Mouse (Mus musculus): Measurements from ENCODE around the gene Atp23. TPM values are rescaled to one million over a fixed set of nuclear protein-coding genes. Genes with fewer than 3 reads are reported as not detected.

Gene Atp23
- polyA plus RNA-seq, 1 experiment = 6.3 TPM

- Histone ChIP-seq H3K36me3 (ENCODE audit: control insufficient read depth, insufficient read depth) (no peaks in the 10 kb centered on the region), H3K79me2 (ENCODE audit: control insufficient read depth, insufficient read depth) (no peaks in the 10 kb centered on the region), H3K4me3 (no peak overlapping the region), H3K4me2 (ENCODE audit: low read depth) (peak overlapping the region; percentile 28), H3ac (ENCODE audit: control insufficient read depth, insufficient read length) (no peak overlapping the region), H3K27me3 (ENCODE audit: control insufficient read depth, insufficient read depth, insufficient read length) (no peaks in the 10 kb centered on the region)
- TF ChIP-seq TCF12 (IDR thresholded peaks at IDR 0.05; ENCODE audit: insufficient read depth, poor library complexity, severe bottlenecking) = no peak
- TF ChIP-seq MYOD1 (IDR thresholded peaks at IDR 0.05; ENCODE audit: control insufficient read depth in 1 of 3, insufficient read length in 2 of 3, low read depth in 2 of 3) = peak in 2 of 3 experiments; percentile 50 to 53
- no peak for TF ChIP-seq TCF3 (IDR thresholded peaks at IDR 0.05; ENCODE audit: insufficient read length, low read depth)
- peak; percentile 1 for TF ChIP-seq USF1 (IDR thresholded peaks at IDR 0.05; ENCODE audit: low read depth)
- no peak for TF ChIP-seq CEBPB (IDR thresholded peaks at IDR 0.05; ENCODE audit: insufficient read depth, poor library complexity, severe bottlenecking)
These were observed 22.9 kb upstream of the Atp23 start for GRCm38 (mm10) chr10:126924087-126924486.

GRCm38 (mm10) chr10:126920220-126920619 is 19.1 kb upstream of the Atp23 start:
- H3K4me2 ChIP-seq (ENCODE audit: low read depth) = no peak overlapping the region
- H3K36me3 ChIP-seq (ENCODE audit: control insufficient read depth, insufficient read depth) = no peaks in the 10 kb centered on the region
- H3ac ChIP-seq (ENCODE audit: control insufficient read depth, insufficient read length) = no peak overlapping the region
- H3K4me3 ChIP-seq = no peak overlapping the region
- no peaks in the 10 kb centered on the region for H3K79me2 ChIP-seq (ENCODE audit: control insufficient read depth, insufficient read depth)
- H3K27me3 ChIP-seq (ENCODE audit: control insufficient read depth, insufficient read depth, insufficient read length) = no peaks in the 10 kb centered on the region
- TF ChIP-seq MYOG (IDR thresholded peaks at IDR 0.05; ENCODE audit: control insufficient read depth in 1 of 3, insufficient read depth in 1 of 3, insufficient read length in 2 of 3, low read depth in 2 of 3) (no peak), TCF12 (IDR thresholded peaks at IDR 0.05; ENCODE audit: insufficient read depth, poor library complexity, severe bottlenecking) (no peak), CEBPB (IDR thresholded peaks at IDR 0.05; ENCODE audit: insufficient read depth, poor library complexity, severe bottlenecking) (no peak), POLR2A (IDR thresholded peaks at IDR 0.05; ENCODE audit: insufficient read length, low read depth) (no peak), SRF (IDR thresholded peaks at IDR 0.05; ENCODE audit: control insufficient read depth, insufficient read length, low read depth) (no peak), MAX (IDR thresholded peaks at IDR 0.05; ENCODE audit: low read depth) (no peak), USF1 (IDR thresholded peaks at IDR 0.05; ENCODE audit: low read depth) (no peak), E2F4 (IDR thresholded peaks at IDR 0.05; ENCODE audit: insufficient read depth) (no peak), MYOD1 (IDR thresholded peaks at IDR 0.05; ENCODE audit: control insufficient read depth in 1 of 3, insufficient read length in 2 of 3, low read depth in 2 of 3) (no peak), REST (IDR thresholded peaks at IDR 0.05; ENCODE audit: insufficient read depth, insufficient read length) (no peak), POLR2AphosphoS2 (IDR thresholded peaks at IDR 0.05; ENCODE audit: insufficient read length, low read depth) (no peak), TCF3 (IDR thresholded peaks at IDR 0.05; ENCODE audit: insufficient read length, low read depth) (no peak)

- Histone ChIP-seq H3K36me3 (ENCODE audit: control insufficient read depth, insufficient read depth) (no peaks in the 10 kb centered on the region), H3K4me2 (ENCODE audit: low read depth) (no peak overlapping the region), H3K27me3 (ENCODE audit: control insufficient read depth, insufficient read depth, insufficient read length) (no peaks in the 10 kb centered on the region), H3ac (ENCODE audit: control insufficient read depth, insufficient read length) (no peak overlapping the region), H3K79me2 (ENCODE audit: control insufficient read depth, insufficient read depth) (no peaks in the 10 kb centered on the region), H3K4me3 (no peak overlapping the region)
- no peak for TF ChIP-seq CEBPB (IDR thresholded peaks at IDR 0.05; ENCODE audit: insufficient read depth, poor library complexity, severe bottlenecking)
- no peak for TF ChIP-seq TCF3 (IDR thresholded peaks at IDR 0.05; ENCODE audit: insufficient read length, low read depth)
- TF ChIP-seq E2F4 (IDR thresholded peaks at IDR 0.05; ENCODE audit: insufficient read depth) = no peak
- TF ChIP-seq MYOG (IDR thresholded peaks at IDR 0.05; ENCODE audit: control insufficient read depth in 1 of 3, insufficient read depth in 1 of 3, insufficient read length in 2 of 3, low read depth in 2 of 3) = no peak
- no peak for TF ChIP-seq MAX (IDR thresholded peaks at IDR 0.05; ENCODE audit: low read depth)
- no peak for TF ChIP-seq TCF12 (IDR thresholded peaks at IDR 0.05; ENCODE audit: insufficient read depth, poor library complexity, severe bottlenecking)
- no peak for TF ChIP-seq POLR2A (IDR thresholded peaks at IDR 0.05; ENCODE audit: insufficient read length, low read depth)
- no peak for TF ChIP-seq POLR2AphosphoS2 (IDR thresholded peaks at IDR 0.05; ENCODE audit: insufficient read length, low read depth)
- no peak for TF ChIP-seq SRF (IDR thresholded peaks at IDR 0.05; ENCODE audit: control insufficient read depth, insufficient read length, low read depth)
- TF ChIP-seq USF1 (IDR thresholded peaks at IDR 0.05; ENCODE audit: low read depth) = no peak
These were observed 17.9 kb upstream of the Atp23 start for GRCm38 (mm10) chr10:126919067-126919466.

- Histone ChIP-seq H3K4me2 (ENCODE audit: low read depth) (no peak overlapping the region), H3K4me3 (no peak overlapping the region), H3ac (ENCODE audit: control insufficient read depth, insufficient read length) (no peak overlapping the region), H3K79me2 (ENCODE audit: control insufficient read depth, insufficient read depth) (no peaks in the 10 kb centered on the region), H3K27me3 (ENCODE audit: control insufficient read depth, insufficient read depth, insufficient read length) (no peaks in the 10 kb centered on the region), H3K36me3 (ENCODE audit: control insufficient read depth, insufficient read depth) (no peaks in the 10 kb centered on the region)
- TF ChIP-seq REST (IDR thresholded peaks at IDR 0.05; ENCODE audit: insufficient read depth, insufficient read length) (no peak), TCF12 (IDR thresholded peaks at IDR 0.05; ENCODE audit: insufficient read depth, poor library complexity, severe bottlenecking) (no peak), USF1 (IDR thresholded peaks at IDR 0.05; ENCODE audit: low read depth) (no peak), TCF3 (IDR thresholded peaks at IDR 0.05; ENCODE audit: insufficient read length, low read depth) (no peak), SRF (IDR thresholded peaks at IDR 0.05; ENCODE audit: control insufficient read depth, insufficient read length, low read depth) (no peak), POLR2AphosphoS2 (IDR thresholded peaks at IDR 0.05; ENCODE audit: insufficient read length, low read depth) (no peak), MYOG (IDR thresholded peaks at IDR 0.05; ENCODE audit: control insufficient read depth in 1 of 3, insufficient read depth in 1 of 3, insufficient read length in 2 of 3, low read depth in 2 of 3) (no peak), CEBPB (IDR thresholded peaks at IDR 0.05; ENCODE audit: insufficient read depth, poor library complexity, severe bottlenecking) (no peak), MAX (IDR thresholded peaks at IDR 0.05; ENCODE audit: low read depth) (no peak), MYOD1 (IDR thresholded peaks at IDR 0.05; ENCODE audit: control insufficient read depth in 1 of 3, insufficient read length in 2 of 3, low read depth in 2 of 3) (no peak), E2F4 (IDR thresholded peaks at IDR 0.05; ENCODE audit: insufficient read depth) (no peak)
These were observed 13.1 kb upstream of the Atp23 start for GRCm38 (mm10) chr10:126914288-126914687.

GRCm38 (mm10) chr10:126911479-126911878 is 10.3 kb upstream of the Atp23 start:
- H3K4me2 ChIP-seq (ENCODE audit: low read depth) = no peak overlapping the region
- H3K27me3 ChIP-seq (ENCODE audit: control insufficient read depth, insufficient read depth, insufficient read length) = no peaks in the 10 kb centered on the region
- H3K4me3 ChIP-seq = no peak overlapping the region
- no peaks in the 10 kb centered on the region for H3K79me2 ChIP-seq (ENCODE audit: control insufficient read depth, insufficient read depth)
- H3K36me3 ChIP-seq (ENCODE audit: control insufficient read depth, insufficient read depth) = no peaks in the 10 kb centered on the region
- H3ac ChIP-seq (ENCODE audit: control insufficient read depth, insufficient read length) = no peak overlapping the region
- TF ChIP-seq MAX (IDR thresholded peaks at IDR 0.05; ENCODE audit: low read depth) = no peak

All from myocyte (in vitro differentiated cells).